Mouse (Mus musculus): Measurements from ENCODE around the gene Lrrc42.

The Lrrc42 gene

GRCm38 (mm10) chr4:107253125-107254091 is at the start of gene Lrrc42, which contains the start of gene Hspb11:
Lrrc42 (minus strand) TSS chr4:107253532.
Hspb11 (plus strand) TSS chr4:107253593.
- DNase-seq (ENCODE audit: low spot score) = peak; percentile 87

DNA sequence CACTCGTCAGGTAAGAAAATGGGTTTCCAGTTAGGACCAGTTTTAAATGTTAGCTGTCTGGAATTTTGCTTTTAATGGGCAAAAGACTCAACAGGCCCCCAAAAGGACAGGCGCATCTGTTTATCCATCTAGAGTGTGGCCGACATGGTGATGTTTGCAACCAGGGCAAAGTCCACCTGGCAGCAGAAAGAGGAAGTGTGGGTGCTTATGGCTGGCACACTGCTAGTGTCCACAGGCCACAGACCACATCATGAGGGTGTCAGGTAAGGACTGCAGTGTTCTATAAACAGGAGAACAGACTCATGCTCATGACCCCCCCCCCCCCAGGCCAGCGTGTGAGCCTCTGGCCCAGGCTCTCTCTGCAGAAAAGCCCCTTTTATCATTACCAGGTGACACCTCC is 49.5 kb upstream of the Lrrc42 start:
- DNase-seq (ENCODE audit: low spot score) = no peak

- DNase-seq (ENCODE audit: low spot score) = no peak
Observed at GRCm38 (mm10) chr4:107302221-107302620, 48.9 kb upstream of the Lrrc42 start.

DNA sequence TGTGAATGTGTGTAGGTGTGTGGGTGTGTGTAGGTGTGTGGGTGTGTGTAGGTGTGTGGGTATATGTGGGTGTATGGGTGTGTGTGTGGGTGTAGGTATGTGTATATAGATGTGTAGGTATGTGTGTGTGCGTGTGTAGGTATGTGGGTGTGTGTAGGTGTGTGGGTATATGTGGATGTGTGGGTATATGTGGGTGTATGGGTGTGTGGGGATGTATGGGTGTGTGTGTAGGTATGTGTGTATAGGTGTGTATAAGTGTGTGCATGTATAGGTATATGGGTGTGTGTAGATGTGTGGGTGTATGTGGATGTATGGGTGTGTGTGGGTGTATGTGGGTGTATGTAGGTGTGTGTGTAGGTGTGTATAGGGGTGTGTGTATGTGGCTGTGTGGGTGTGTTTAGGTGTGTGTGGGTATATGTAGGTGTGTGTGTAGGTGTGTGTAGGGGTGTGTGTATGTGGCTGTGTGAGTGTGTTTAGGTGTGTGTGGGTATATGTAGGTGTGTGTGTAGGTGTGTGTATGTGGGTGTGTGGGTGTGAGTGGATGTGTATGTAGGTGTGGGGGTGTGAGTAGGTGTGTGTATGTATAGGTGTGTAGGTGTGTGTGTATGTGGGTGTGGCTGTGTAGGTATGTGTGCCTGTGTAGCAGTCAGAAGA is 47.7 kb upstream of the Lrrc42 start:
- no peak for DNase-seq (ENCODE audit: low spot score)

- no peak for DNase-seq (ENCODE audit: low spot score)
Observed at GRCm38 (mm10) chr4:107300371-107300770, 47.0 kb upstream of the Lrrc42 start.

DNA sequence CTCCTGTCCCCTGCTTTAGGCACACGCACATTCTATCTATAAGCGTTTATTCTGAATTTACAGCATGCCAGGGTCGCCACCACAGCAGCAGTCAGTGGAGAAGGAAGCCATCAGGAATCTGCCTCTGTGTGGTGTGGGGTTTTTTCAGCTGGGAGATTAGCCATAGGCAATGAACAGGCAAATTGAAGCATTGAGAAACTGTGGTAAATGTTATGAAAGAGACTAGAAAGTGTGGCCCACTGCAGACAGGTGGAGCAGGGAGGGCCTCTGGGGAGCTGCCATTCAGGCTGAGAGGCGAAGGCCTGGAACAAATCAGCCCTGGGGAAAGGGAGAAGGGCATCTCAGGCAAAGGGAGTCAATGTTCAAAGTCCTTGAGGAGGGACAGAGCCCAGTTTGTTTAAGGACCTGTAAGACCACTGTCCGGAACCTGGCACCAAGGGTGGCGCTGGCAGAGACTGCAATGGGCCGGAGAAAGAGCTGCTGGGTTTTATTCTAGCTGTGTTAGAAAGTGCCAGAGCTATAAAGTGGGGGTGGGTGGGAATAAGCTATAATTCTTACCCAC is 46.5 kb upstream of the Lrrc42 start:
- no peak for DNase-seq (ENCODE audit: low spot score)

- no peak for DNase-seq (ENCODE audit: low spot score)
Observed at GRCm38 (mm10) chr4:107298071-107298606, 44.8 kb upstream of the Lrrc42 start.

- no peak for DNase-seq (ENCODE audit: low spot score)
Observed at GRCm38 (mm10) chr4:107292273-107292662, 38.9 kb upstream of the Lrrc42 start.

DNA sequence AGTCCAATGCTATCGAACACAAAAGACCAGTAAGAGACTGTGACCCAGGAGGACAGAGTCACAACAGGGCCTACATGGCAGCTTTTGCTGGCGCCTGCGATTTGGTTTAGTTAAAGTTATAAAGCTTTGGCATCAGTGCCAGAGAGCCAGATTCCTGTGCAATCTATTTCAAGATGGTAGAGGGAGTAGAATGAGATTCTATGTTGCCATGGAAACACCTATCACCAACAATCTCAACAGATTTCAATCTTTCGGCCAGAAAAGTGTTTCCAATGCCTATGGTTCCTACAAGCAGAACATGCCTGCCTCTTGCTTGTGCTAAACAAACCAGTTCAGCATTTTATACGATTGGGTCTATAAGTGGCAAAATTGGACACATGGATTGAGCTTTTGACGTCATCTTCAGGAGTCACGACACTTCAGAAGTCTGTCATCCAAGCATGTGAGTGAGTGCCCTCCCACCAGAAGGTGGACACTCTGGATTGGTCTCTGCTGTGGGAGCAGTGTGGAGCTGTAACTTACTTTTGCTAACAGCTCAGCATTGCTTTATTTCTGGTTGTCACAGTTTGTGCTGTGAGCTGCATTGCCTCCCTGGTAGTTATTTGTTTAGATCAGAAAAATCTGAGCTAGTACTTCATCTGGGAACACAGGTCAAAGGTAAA is 38.4 kb upstream of the Lrrc42 start:
- no peak for DNase-seq (ENCODE audit: low spot score)

DNA sequence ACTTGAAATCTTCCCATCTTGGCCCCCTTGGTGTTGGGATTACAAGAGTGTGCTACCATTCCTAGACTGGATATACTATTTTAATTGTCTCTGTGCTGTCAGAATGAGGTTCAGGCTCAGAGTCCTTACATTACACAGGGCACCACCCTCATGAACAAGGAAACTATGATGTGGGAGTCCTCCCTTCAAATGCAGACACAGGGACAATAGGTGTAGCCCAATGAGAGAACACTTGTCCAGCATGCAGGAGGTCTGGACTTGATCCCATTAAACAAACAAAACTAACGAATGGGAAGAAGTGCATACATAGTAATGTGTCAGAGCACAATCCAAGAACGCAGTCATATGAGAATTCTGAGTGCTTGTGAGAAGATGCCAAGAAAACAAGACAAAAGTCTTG is 34.2 kb upstream of the Lrrc42 start:
- no peak for DNase-seq (ENCODE audit: low spot score)

GRCm38 (mm10) chr4:107286386-107286785 is 33.1 kb upstream of the Lrrc42 start:
- no peak for DNase-seq (ENCODE audit: low spot score)

GRCm38 (mm10) chr4:107285446-107286200 is 32.3 kb upstream of the Lrrc42 start:
- no peak for DNase-seq (ENCODE audit: low spot score)

DNA sequence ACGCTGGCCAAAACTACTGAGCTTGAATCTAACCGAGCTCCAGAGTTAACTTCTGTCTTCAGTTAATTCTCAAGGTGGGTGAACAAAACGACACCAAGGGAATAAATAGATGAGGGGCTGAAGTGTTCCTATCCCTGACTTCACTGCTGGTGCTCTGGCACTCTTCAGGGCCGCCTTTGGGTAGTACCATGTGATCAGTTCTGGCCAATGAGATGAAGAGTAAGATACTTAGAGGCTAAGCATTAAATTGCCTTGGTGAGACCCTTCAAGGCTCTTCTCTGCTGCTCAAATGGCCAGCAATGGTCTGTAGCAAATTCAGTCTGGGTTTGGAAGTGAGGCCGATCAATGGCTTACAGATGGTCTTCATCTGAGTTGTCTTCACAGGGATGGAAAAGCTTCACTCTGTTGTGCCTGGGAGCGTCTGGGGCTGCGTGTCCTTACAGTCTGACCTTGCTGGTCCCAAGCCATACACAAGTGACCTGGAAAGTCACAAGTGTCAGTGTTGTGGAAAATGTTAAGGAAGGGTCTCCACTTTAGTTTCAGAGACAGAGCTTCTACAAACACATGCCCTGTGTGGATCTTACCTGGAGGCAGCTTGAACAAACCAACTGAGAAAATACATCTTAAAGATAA is 27.6 kb upstream of the Lrrc42 start:
- no peak for DNase-seq (ENCODE audit: low spot score)

GRCm38 (mm10) chr4:107278188-107278707 is 24.9 kb upstream of the Lrrc42 start:
- DNase-seq (ENCODE audit: low spot score) = no peak

- no peak for DNase-seq (ENCODE audit: low spot score)
Observed at GRCm38 (mm10) chr4:107274511-107274910, 21.2 kb upstream of the Lrrc42 start.

- DNase-seq (ENCODE audit: low spot score) = no peak
Observed at GRCm38 (mm10) chr4:107273683-107274082, 20.4 kb upstream of the Lrrc42 start.

- no peak for DNase-seq (ENCODE audit: low spot score)
Observed at GRCm38 (mm10) chr4:107260001-107260400, 6.7 kb upstream of the Lrrc42 start.

- DNase-seq (ENCODE audit: low spot score) = no peak
Observed at GRCm38 (mm10) chr4:107254414-107254813, 1.1 kb upstream of the Lrrc42 start.

- no peak for DNase-seq (ENCODE audit: low spot score)
Observed at GRCm38 (mm10) chr4:107252522-107252921, 810 bp downstream of the Lrrc42 start.

GRCm38 (mm10) chr4:107250494-107250893 is 2.8 kb downstream of the Lrrc42 start:
- DNase-seq (ENCODE audit: low spot score) = peak; percentile 48

- no peak for DNase-seq (ENCODE audit: low spot score)
Observed at GRCm38 (mm10) chr4:107249471-107249870, 3.9 kb downstream of the Lrrc42 start.

Measured in c-Kit-positive CD71-positive TER-119-positive erythroid progenitor cells, embryonic 14.5 days (primary cell).